Mouse (Mus musculus): ENCODE data around the gene Acacb. TPM values are rescaled to one million over a fixed set of nuclear protein-coding genes. Genes with fewer than 3 reads are reported as not detected.
A peak's percentile ranks its signal among the peaks of the same experiment; 100 is the strongest.

Acacb gene
- total RNA-seq, 2 experiments from 2014 or later: 3.8 to 4.7 TPM

GRCm38 (mm10) chr5:114288396-114288795, 142.1 kb downstream of the Acacb start:
- intact Hi-C loops (cut with DNase I): no loop called here
- no peak for DNase-seq (ENCODE audit: low spot score in 2 of 2)

GRCm38 (mm10) chr5:114288874-114289273, 142.5 kb downstream of the Acacb start, which contains the start of gene Myo1h:
TSS of gene Myo1h (plus strand) at chr5:114289166.
- intact Hi-C loops (cut with DNase I): no loop called here
- DNase-seq (ENCODE audit: low spot score in 2 of 2): no peak

- intact Hi-C loops (cut with DNase I): no loop called here
Measured at GRCm38 (mm10) chr5:114290004-114290403, 143.7 kb downstream of the Acacb start.

GRCm38 (mm10) chr5:114296693-114297631, 150.6 kb downstream of the Acacb start:
- no peak for DNase-seq (ENCODE audit: low spot score in 2 of 2)
- intact Hi-C loops (cut with DNase I): no loop called here

More at GRCm38 (mm10) chr5:114290004-114290403, 143.7 kb downstream of the Acacb start:
- DNase-seq (ENCODE audit: low spot score in 2 of 2): peak; percentile 11 to 41

- DNase-seq (ENCODE audit: low spot score in 2 of 2): peak; percentile 12 to 19
- intact Hi-C loops (cut with DNase I): no loop called here
Measured at GRCm38 (mm10) chr5:114298212-114298894, 152.0 kb downstream of the Acacb start.

- no peak for DNase-seq (ENCODE audit: low spot score in 2 of 2)
- intact Hi-C loops (cut with DNase I): no loop called here
Measured at GRCm38 (mm10) chr5:114299156-114299855, 153.0 kb downstream of the Acacb start.

GRCm38 (mm10) chr5:114299883-114300610, 153.7 kb downstream of the Acacb start:
- no peak for DNase-seq (ENCODE audit: low spot score in 2 of 2)
- intact Hi-C loops (cut with DNase I): loop anchor here (2.0 to 10.0 kb wide), 2 partner anchors 33 to 125 kb away; no protein-coding TSS in a partner anchor

Other genes with a start within 250 kb of the Acacb start
- gene Coro1c, start 237.8 kb upstream of the Acacb start, total RNA-seq (2021): 100 to 1,000 TPM in 1 of 2 experiments, 10 to 100 TPM in 1; 97.7 to 102 TPM
- 10 to 100 TPM; 19.7 to 21.4 TPM for gene Ssh1, start 152.6 kb upstream of the Acacb start, total RNA-seq (2021)
- not detected for gene Dao, start 142.8 kb upstream of the Acacb start, total RNA-seq (2021)
- gene Usp30, start 81.1 kb upstream of the Acacb start, total RNA-seq (2021): 10 to 100 TPM; 29.6 to 34.6 TPM
- 100 to 1,000 TPM; 191 to 211 TPM for gene Svop, start 55.0 kb upstream of the Acacb start, total RNA-seq (2021)
- gene Alkbh2, start 18.3 kb upstream of the Acacb start, total RNA-seq (2021): 1 to 10 TPM; 5.5 to 5.8 TPM
- 1 to 10 TPM; 4.9 to 5.5 TPM for gene Ung, start 16.1 kb upstream of the Acacb start, total RNA-seq (2021)
- gene Foxn4, start 127.3 kb downstream of the Acacb start, total RNA-seq (2021): not detected
- gene Myo1h, start 142.6 kb downstream of the Acacb start, total RNA-seq (2021): 1 to 10 TPM; 2.7 to 2.8 TPM
- 10 to 100 TPM; 43.6 to 46.9 TPM for gene Kctd10, start 234.0 kb downstream of the Acacb start, total RNA-seq (2021)
- gene Ube3b, start 234.1 kb downstream of the Acacb start, total RNA-seq (2021): 10 to 100 TPM; 80.4 to 85.6 TPM

All from left cerebral cortex, postnatal 14 days (tissue).